ENCODE assay signal across 16 mouse cellular contexts in the genomic region with DNA sequence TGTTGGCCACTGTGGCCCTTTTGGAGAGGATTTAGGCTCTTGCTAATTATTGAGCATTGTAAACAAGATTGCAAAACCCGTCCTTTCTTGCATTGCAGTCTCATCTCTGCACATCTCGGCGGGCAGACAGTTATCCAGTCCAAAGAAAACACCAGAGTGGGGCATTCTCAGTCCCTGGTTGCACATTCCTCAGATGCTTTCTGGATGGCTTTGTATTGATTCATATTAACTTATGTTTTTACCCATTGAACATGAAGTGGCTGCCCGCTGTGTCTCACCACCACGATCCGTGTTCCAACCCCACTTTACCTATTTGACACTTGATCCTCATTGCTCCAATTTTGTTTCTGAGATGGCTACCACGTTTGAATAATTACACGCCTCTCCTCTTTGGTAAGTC.
"Had no signal": no experiment of that assay in that cellular context is flagged by ENCODE, and none has a peak within 500 bp of the region (broad histone marks: within the 10 kb centered on the region; RNA-seq: fewer than 3 reads in every experiment).

No protein-coding gene starts in this region.

- H3K9ac ChIP-seq: neural tube, embryonic 12.5 days; neural tube, embryonic 13.5 days; neural tube, embryonic 15.5 days; stomach, embryonic 15.5 days had no signal

- H3K27ac ChIP-seq: neural tube, embryonic 12.5 days; neural tube, embryonic 13.5 days; neural tube, embryonic 15.5 days; stomach, embryonic 15.5 days; stomach, postnatal 0 days had no signal

- H3K4me1 ChIP-seq: stomach, embryonic 15.5 days had no signal

- H3K4me2 ChIP-seq: neural tube, embryonic 12.5 days; neural tube, embryonic 13.5 days; stomach, embryonic 15.5 days had no signal

- H3K9me3 ChIP-seq: neural tube, embryonic 12.5 days; neural tube, embryonic 13.5 days; neural tube, embryonic 15.5 days; stomach, embryonic 15.5 days had no signal

- H3K27me3 ChIP-seq: neural tube, embryonic 12.5 days; neural tube, embryonic 13.5 days; neural tube, embryonic 15.5 days; stomach, embryonic 15.5 days had no signal

- H3K36me3 ChIP-seq: neural tube, embryonic 12.5 days; neural tube, embryonic 13.5 days; neural tube, embryonic 15.5 days; stomach, embryonic 15.5 days had no signal

- DNase-seq: right cerebral cortex, adult 18-20 months; right cerebral cortex, postnatal 14 days; right cerebral cortex, postnatal 25 days; right cerebral cortex, postnatal 4 days; spleen, adult 18-20 months; thymus, adult 18-20 months; thymus, adult 2 months; thymus, postnatal 14 days; thymus, postnatal 25 days; thymus, postnatal 36 days; thymus, postnatal 4 days had no signal

- H3K4me3 ChIP-seq: neural tube, embryonic 12.5 days; neural tube, embryonic 13.5 days; neural tube, embryonic 15.5 days; stomach, embryonic 15.5 days had no signal
